Mouse (Mus musculus) G1E (cell line): Measurements from ENCODE around the gene Ttc38.

Source experiments
- CTCF ChIP-seq: IDR thresholded peaks from 2 replicates; pipeline ENCODE4 v1.5.1; 2012; ENCODE audit warnings: low read depth, low read length, inconsistent platforms, mixed read lengths
- GATA1 ChIP-seq: IDR thresholded peaks from 2 replicates; pipeline ENCODE4 v1.6.1; 2012; ENCODE audit warnings: borderline replicate concordance, low read length, inconsistent platforms, mixed read lengths
- POLR2AphosphoS5 ChIP-seq: IDR thresholded peaks from 2 replicates; pipeline ENCODE4 v1.6.1; 2012; ENCODE audit warnings: low read depth, low read length, inconsistent platforms; ENCODE audit not compliant: insufficient replicate concordance
- TAL1 ChIP-seq: conservative IDR thresholded peaks from 2 replicates; pipeline ENCODE4 v1.6.1; 2012; ENCODE audit warnings: low read depth, low read length, inconsistent platforms, mixed read lengths

DNA sequence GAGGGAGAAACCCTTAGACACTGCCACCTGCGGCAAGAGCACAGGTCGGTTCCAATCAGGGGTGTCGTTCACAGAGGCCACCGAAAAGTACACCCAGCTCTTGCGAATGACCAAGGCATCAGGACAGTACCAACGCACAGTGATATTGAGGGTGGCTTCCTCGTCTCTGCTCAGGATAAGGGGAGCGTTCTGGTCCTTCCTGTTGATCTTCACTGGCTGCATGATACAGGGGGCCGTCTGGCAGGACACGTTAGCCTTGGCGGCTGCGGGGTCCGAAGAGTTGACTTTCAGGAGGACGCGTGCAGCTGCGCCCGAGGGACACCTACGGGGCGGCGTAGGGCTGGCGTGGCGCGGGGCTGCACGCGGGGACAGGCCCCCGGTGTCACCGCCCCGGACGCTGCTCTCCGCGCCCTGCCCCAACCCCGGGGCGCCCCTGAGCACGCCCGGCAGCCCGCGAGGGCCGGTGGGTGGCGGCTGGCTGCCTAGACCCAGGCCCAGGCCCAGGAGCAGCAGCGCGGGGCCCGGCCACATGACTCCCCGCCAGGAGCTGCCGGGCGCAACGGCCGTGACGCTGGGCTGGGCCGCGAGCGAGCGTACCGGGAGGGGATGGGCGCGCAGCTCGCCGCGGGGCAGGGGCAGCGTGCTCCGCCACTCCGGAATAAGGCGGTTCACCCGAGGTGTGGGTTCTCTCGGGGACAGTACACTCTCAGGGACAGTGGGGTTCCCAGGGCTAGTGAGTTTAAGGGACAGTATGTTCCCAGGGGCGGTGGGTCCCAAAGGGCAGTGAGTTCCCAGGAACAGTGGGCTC, 10.7 kb upstream of the Ttc38 start, which contains the start of gene Pkdrej:
- TF ChIP-seq CTCF (no peak), GATA1 (no peak), TAL1 (no peak), POLR2AphosphoS5 (no peak)
